Mouse (Mus musculus): Measurements from ENCODE around the gene Psors1c2.
"Not testable (repeated sequence)": the region's sequence is repeated elsewhere in the genome, so short reads cannot be mapped to it uniquely, and the experiment has no call there.

The Psors1c2 gene

GRCm38 (mm10) chr17:35532901-35533300, at the start of gene Psors1c2:
Gene Psors1c2, plus strand, starts transcription at chr17:35533201.
- no peak for DNase-seq (ENCODE audit: low read depth)

DNA sequence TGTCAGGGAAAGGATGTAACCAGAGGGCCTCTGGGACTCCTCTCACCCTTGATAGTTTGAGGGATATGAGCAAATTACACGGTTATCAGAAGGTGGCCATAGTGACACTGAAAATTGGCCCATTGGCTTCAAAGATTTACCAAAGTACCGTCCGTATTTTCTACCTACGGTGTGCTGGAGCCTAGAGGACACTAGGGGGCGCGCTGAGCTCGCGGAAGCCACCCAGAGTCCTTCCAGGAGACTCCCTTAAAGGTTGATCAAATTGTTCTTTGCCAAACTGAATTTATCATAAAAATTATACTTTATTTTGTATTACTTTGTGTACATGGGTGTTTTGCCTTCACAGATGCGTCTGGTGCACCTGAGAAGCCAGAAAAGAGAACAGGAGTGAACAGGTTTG, 48.9 kb upstream of the Psors1c2 start:
- peak; percentile 31 for DNase-seq (ENCODE audit: low read depth)

DNA sequence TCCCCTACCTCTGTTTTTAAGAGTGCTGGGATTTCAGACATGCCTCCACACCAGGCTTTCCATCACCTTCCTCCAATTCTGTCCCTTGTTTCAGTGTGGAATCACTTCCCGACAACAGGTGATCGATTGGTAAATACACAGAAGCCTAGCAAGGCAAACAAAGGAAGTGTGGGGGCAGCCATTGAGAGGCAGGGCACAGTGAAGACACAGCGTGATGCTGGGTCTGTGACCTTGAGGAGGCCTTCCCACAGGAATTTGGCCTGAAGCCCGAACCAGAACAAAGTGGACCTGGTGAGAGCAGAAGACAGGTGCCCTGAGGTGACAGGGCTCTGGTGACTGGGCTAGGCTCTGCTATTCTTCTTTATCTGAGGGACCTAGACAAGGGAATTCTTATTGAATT, 47.3 kb upstream of the Psors1c2 start:
- DNase-seq (ENCODE audit: low read depth) = no peak

GRCm38 (mm10) chr17:35486726-35487125, 46.3 kb upstream of the Psors1c2 start:
- no peak for DNase-seq (ENCODE audit: low read depth)

DNA sequence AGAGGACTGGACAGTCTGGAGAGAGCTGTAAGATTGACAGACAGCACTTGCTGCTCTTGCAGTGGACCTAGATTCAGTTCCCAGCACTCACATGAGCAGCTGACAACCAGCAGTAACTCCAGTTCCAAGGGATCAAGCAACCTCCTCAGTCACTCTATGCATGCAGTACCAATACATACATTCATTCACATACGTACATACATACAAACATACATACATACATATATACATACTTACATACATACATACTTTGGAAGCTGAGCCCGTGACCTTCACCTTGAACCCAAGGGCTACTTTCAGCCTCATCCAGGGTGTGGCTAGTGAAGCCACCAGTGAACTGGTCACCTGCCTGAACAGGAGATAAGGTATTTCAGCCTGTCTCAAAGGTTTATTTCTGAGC, 45.0 kb upstream of the Psors1c2 start:
- DNase-seq (ENCODE audit: low read depth) = no peak

GRCm38 (mm10) chr17:35490320-35490719, 42.7 kb upstream of the Psors1c2 start:
- no peak for DNase-seq (ENCODE audit: low read depth)

DNA sequence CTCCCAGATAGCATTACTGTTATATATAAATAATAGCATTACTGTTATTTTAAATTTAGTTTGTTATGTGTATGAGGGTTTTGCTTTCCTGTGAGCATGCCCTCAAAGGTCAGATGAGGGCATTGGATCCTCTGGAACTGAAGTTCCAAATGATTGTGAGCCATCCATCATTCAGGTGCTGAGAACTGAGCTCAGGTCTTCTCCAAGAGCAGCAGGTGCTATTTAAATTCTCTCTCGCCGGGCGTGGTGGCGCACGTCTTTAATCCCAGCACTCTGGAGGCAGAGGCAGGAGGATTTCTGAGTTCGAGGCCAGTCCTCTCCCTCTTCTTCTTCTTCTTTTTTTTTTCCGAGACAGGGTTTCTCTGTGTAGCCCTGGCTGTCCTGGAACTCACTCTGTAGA, 35.9 kb upstream of the Psors1c2 start:
- no peak for DNase-seq (ENCODE audit: low read depth)

DNA sequence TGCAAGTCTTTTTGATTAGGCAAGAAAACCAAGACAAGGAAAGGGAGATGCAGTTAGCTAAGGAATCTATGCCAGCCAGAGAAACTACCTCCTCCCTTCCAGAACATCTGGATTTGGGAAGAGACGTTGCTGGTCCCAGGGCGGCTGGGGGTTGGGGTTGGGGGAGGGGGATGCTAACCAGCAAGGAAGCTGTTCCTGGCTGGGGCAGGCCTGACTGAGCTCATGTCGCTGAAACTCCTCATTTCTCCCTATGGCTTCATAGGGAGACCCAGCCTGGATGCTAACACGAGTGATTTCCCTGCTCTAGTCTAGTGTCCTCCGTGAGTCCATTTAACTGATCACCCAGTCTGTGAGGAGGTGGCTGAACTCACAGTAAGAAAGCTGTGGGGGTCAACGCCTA, 30.8 kb upstream of the Psors1c2 start:
- DNase-seq (ENCODE audit: low read depth) = no peak

GRCm38 (mm10) chr17:35502762-35503161, 30.2 kb upstream of the Psors1c2 start:
- no peak for DNase-seq (ENCODE audit: low read depth)

DNA sequence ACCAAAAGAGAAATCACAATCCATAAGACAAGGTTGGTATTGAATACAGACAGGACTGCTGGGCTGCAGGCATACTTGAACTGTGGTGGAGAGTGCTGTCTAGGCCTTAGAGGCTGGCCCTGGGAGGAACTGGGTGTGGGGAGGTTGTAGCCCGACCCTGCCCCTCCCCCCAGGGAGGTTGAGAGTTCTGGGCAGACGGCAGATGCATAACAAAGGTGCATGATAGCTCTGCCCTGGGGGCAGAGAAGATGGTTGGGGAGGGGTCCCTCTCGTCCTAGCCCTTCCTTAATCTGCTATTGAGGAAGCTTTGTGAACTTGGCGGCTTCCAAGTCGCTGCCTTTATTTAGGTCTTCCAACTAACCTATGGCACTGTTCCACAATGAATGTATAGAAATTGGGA, 29.2 kb upstream of the Psors1c2 start:
- DNase-seq (ENCODE audit: low read depth) = no peak

GRCm38 (mm10) chr17:35504628-35505481, 28.1 kb upstream of the Psors1c2 start:
- DNase-seq (ENCODE audit: low read depth) = no peak

DNA sequence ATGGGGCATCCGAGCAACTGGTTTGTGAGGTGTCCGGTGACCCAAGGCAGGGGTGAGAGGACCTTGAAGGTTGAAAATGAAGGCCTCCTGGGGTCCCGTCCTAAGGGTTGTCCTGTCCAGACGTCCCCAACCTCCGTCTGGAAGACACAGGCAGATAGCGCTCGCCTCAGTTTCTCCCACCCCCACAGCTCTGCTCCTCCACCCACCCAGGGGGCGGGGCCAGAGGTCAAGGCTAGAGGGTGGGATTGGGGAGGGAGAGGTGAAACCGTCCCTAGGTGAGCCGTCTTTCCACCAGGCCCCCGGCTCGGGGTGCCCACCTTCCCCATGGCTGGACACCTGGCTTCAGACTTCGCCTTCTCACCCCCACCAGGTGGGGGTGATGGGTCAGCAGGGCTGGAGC, 27.2 kb upstream of the Psors1c2 start, which contains the start of gene Pou5f1:
Gene Pou5f1, plus strand, starts transcription at position 243 of the 400 bp plus-strand sequence.
- no peak for DNase-seq (ENCODE audit: low read depth)

GRCm38 (mm10) chr17:35506881-35507280, 26.1 kb upstream of the Psors1c2 start:
- no peak for DNase-seq (ENCODE audit: low read depth)

GRCm38 (mm10) chr17:35507556-35508260, 25.3 kb upstream of the Psors1c2 start:
- no peak for DNase-seq (ENCODE audit: low read depth)

GRCm38 (mm10) chr17:35508279-35508678, 24.7 kb upstream of the Psors1c2 start:
- DNase-seq (ENCODE audit: low read depth) = not testable (repeated sequence)

DNA sequence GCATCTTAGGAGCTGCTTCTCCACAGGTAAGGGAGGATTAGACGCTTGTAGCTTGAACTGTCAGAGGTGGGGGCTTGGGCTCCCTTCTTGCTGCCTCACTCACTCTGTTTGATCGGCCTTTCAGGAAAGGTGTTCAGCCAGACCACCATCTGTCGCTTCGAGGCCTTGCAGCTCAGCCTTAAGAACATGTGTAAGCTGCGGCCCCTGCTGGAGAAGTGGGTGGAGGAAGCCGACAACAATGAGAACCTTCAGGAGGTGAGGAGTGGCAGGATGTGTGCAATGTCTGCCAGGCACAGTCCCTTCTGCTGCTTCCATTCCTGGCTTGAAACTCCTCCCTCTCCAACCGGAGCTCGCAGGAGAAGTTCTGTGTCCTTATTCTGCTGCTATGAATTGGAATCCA, 23.7 kb upstream of the Psors1c2 start:
- DNase-seq (ENCODE audit: low read depth) = peak; percentile 34

- no peak for DNase-seq (ENCODE audit: low read depth)
Observed at GRCm38 (mm10) chr17:35512916-35513626, 19.9 kb upstream of the Psors1c2 start.

GRCm38 (mm10) chr17:35513886-35514285, 19.1 kb upstream of the Psors1c2 start:
- peak; percentile 67 for DNase-seq (ENCODE audit: low read depth)

- no peak for DNase-seq (ENCODE audit: low read depth)
Observed at GRCm38 (mm10) chr17:35514756-35515155, 18.2 kb upstream of the Psors1c2 start.

DNA sequence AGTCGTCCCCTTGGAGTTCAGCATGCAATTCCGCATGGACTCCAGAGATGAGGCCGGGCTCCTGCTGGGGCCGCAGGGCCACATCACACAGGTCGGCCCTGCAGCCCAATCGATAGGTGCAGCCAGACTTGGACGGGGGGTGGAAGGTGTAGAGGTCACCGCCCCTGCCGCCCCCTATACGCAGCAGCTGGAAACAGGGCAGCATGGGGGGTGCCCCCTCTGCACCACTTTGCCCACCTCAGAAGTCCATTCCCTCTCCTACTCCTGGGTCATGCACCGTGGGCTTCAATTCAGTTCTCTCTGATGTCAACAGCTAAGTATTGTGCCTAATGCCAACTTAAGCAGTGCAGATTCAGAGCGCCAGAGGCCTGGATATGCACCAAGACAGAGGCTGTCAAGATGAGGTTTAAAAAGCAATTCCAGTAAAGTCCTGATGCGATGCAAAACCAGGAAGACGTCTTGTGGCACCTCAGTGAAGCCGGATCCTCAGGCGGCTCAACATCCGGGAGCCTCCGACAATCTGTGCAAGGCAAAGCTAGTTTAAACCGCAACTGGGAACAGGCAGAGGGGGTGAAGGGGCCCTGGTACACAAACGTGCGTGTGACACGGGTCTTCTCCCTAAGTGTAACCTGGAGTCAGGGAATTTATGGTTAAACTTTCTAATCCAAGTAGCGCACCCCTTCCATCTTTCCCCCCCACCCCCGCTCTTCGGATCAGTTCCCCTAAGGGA, 16.9 kb upstream of the Psors1c2 start:
- no peak for DNase-seq (ENCODE audit: low read depth)

- DNase-seq (ENCODE audit: low read depth) = peak; percentile 88
Observed at GRCm38 (mm10) chr17:35516652-35517500, 16.1 kb upstream of the Psors1c2 start, which contains the start of the genes Tcf19 and Cchcr1. Gene Tcf19, minus strand, starts transcription at chr17:35516824. Gene Cchcr1, plus strand, starts transcription at chr17:35517100.

Data from c-Kit-positive CD71-negative TER-119-negative erythroid progenitor cells, embryonic 14.5 days (primary cell).